Comparison of ENCODE assay signal across 11 mouse cellular contexts in genomic region chr4:99653608-99654221, GRCm38 (mm10). TPM values are rescaled to one million over a fixed set of nuclear protein-coding genes. Genes with fewer than 3 reads are reported as not detected.
DNase-seq lines count a peak whose midpoint lies in the region; ATAC-seq and TF ChIP-seq lines count a peak whose summit lies in the region.
"Had no signal": no experiment of that assay in that cellular context is flagged by ENCODE, and none has a peak within 500 bp of the region (broad histone marks: within the 10 kb centered on the region; RNA-seq: fewer than 3 reads in every experiment).

No protein-coding gene starts in this region.

- peaks cover 39% of the 10 kb centered on the region for H3K4me1 ChIP-seq in heart, embryonic 10.5 days
- H3K4me1 ChIP-seq in intestine, postnatal 0 days (replicated peaks; ENCODE audit: control insufficient read depth, insufficient read depth, low read length), result peaks cover 2% of the 10 kb centered on the region; the same call in 1 of the 2 replicates

- 0 out of 2 replicates have a peak overlapping the region, but pooled peaks have one; percentile 12 for H3K4me3 ChIP-seq in heart, embryonic 10.5 days
- peak overlapping the region; percentile 16; the same call in 1 of the 2 replicates for H3K4me3 ChIP-seq in intestine, postnatal 0 days (ENCODE audit: low read depth, low read length)
- H3K4me3 ChIP-seq: lung, embryonic 15.5 days had no signal

- no peak overlapping the region for H3K27ac ChIP-seq in heart, embryonic 10.5 days
- H3K27ac ChIP-seq in intestine, postnatal 0 days (ENCODE audit: low read depth, low read length), result no peak overlapping the region
- H3K27ac ChIP-seq: lung, embryonic 15.5 days had no signal

- H3K9me3 ChIP-seq in heart, embryonic 10.5 days, result no peaks in the 10 kb centered on the region
- H3K9me3 ChIP-seq in intestine, postnatal 0 days (ENCODE audit: control insufficient read depth), result no peaks in the 10 kb centered on the region
- H3K9me3 ChIP-seq: lung, embryonic 15.5 days had no signal

- intact Hi-C loops in heart, postnatal 25 days (cut with DNase I), result no loop called here
- intact Hi-C loops in left cerebral cortex, postnatal 14 days (cut with DNase I), result loop anchor here (5.0 kb wide), 1 partner anchor 81 kb away; no protein-coding TSS in a partner anchor

- no peak for DNase-seq in heart, embryonic 10.5 days (ENCODE audit: low spot score)
- DNase-seq in heart, postnatal 25 days (ENCODE audit: low spot score), result no peak
- DNase-seq in right cerebral cortex, postnatal 4 days, result peak; percentile 17
- DNase-seq in right cerebral cortex, adult 2 months (ENCODE audit: low spot score in 2 of 2), result no peak
- no peak for DNase-seq in urinary bladder, adult 18-20 months (ENCODE audit: low spot score in 2 of 2)
- DNase-seq in right cerebral cortex, postnatal 14 days, result no peak
- no peak for DNase-seq in left cerebral cortex, postnatal 14 days (ENCODE audit: low spot score in 2 of 2)

- no peak for TF ChIP-seq CTCF in intestine, postnatal 0 days (IDR thresholded peaks at IDR 0.05; ENCODE audit: low read depth)

- H3K36me3 ChIP-seq in heart, embryonic 10.5 days, result no peaks in the 10 kb centered on the region
- H3K36me3 ChIP-seq in intestine, postnatal 0 days (ENCODE audit: control insufficient read depth, insufficient read depth), result no peaks in the 10 kb centered on the region
- H3K36me3 ChIP-seq: G1E; lung, embryonic 15.5 days had no signal

- WGBS in heart, embryonic 10.5 days, result under 1% methylated on average over 36 of the region's 36 CpGs
- 2% methylated on average over 36 of the region's 36 CpGs for WGBS in intestine, postnatal 0 days

- H3K27me3 ChIP-seq in heart, embryonic 10.5 days (ENCODE audit: insufficient read depth, poor library complexity, severe bottlenecking), result peaks cover 97% of the 10 kb centered on the region
- peaks cover 98% of the 10 kb centered on the region for H3K27me3 ChIP-seq in intestine, postnatal 0 days (replicated peaks; ENCODE audit: control insufficient read depth, insufficient read depth, low read length)

- no peak overlapping the region for H3K4me2 ChIP-seq in intestine, postnatal 0 days (replicated peaks; ENCODE audit: low read depth)
- H3K4me2 ChIP-seq: lung, embryonic 15.5 days had no signal

- H3K9ac ChIP-seq in intestine, postnatal 0 days (ENCODE audit: low read depth, low read length), result no peak overlapping the region
- H3K9ac ChIP-seq: lung, embryonic 15.5 days had no signal

- ATAC-seq in intestine, postnatal 0 days, result no peak

RNA-seq across cellular contexts. Expression of gene Foxd3, which starts 2.4 kb away (rescaled TPM):
- 0.18 TPM in 1 of 2 replicates, not detected in the other for polyA plus RNA-seq in heart, embryonic 10.5 days (2016; fragmentation: Nextera tagmentation; extraction: Ambion mirVana)
- under 1 TPM; 0.60 to 0.98 TPM for total RNA-seq in heart, postnatal 25 days (2021)
- 0.34 and 0.42 TPM in 2 replicates for polyA plus RNA-seq in intestine, postnatal 0 days (2015; fragmentation: Nextera tagmentation; extraction: Ambion mirVana)
- total RNA-seq in left cerebral cortex, postnatal 14 days (2021), result not detected
- total RNA-seq: G1E had no signal
- polyA plus RNA-seq: G1E; kidney, embryonic 14.5 days had no signal
